Comparison of ENCODE assay signal across 8 mouse cellular contexts in genomic region chr4:56864417-56865001, GRCm38 (mm10). TPM values are rescaled to one million over a fixed set of nuclear protein-coding genes. Genes with fewer than 3 reads are reported as not detected.
DNase-seq lines count a peak whose midpoint lies in the region; ATAC-seq and TF ChIP-seq lines count a peak whose summit lies in the region.

No protein-coding gene starts in this region.

- peak; percentile 50 for ATAC-seq in embryonic facial prominence, embryonic 13.5 days (ENCODE audit: insufficient number of reproducible peaks, insufficient read depth, low FRiP score, low TSS enrichment, low read depth)
- peak; percentile 78 for ATAC-seq in hindbrain, embryonic 11.5 days (ENCODE audit: low FRiP score)

- H3K4me1 ChIP-seq in embryonic facial prominence, embryonic 13.5 days = peaks cover 18% of the 10 kb centered on the region
- no peaks in the 10 kb centered on the region for H3K4me1 ChIP-seq in hindbrain, embryonic 11.5 days (replicated peaks; ENCODE audit: control insufficient read depth, insufficient read depth, low read length)

- H3K9ac ChIP-seq in embryonic facial prominence, embryonic 13.5 days = peak overlapping the region; percentile 87
- peak overlapping the region; percentile 65 for H3K9ac ChIP-seq in hindbrain, embryonic 11.5 days (ENCODE audit: low read depth, low read length)

- peak overlapping the region; percentile 85 for H3K27ac ChIP-seq in embryonic facial prominence, embryonic 13.5 days
- peak overlapping the region; percentile 78 for H3K27ac ChIP-seq in hindbrain, embryonic 11.5 days (ENCODE audit: low read depth, low read length)
- peak overlapping the region; percentile 97 for H3K27ac ChIP-seq in left cerebral cortex, adult 2 months

- TF ChIP-seq CTCF in left cerebral cortex, adult 2 months (IDR thresholded peaks at IDR 0.05) = peak; percentile 11

- H3K36me3 ChIP-seq in embryonic facial prominence, embryonic 13.5 days = no peaks in the 10 kb centered on the region
- H3K36me3 ChIP-seq in hindbrain, embryonic 11.5 days (ENCODE audit: control insufficient read depth, insufficient read depth, low read length) = no peaks in the 10 kb centered on the region

- intact Hi-C loops in gastrocnemius, postnatal 14 days (cut with DNase I; ENCODE audit: low total_unique reads) = no loop called here
- intact Hi-C loops in left cerebral cortex, adult 2 months (cut with DNase I) = loop anchor here (5.0 kb wide), 3 partner anchors 78 to 273 kb away; no protein-coding TSS in a partner anchor

- peak overlapping the region; percentile 91 for H3K4me2 ChIP-seq in embryonic facial prominence, embryonic 13.5 days
- peak overlapping the region; percentile 58 for H3K4me2 ChIP-seq in hindbrain, embryonic 11.5 days (replicated peaks; ENCODE audit: low read depth, low read length)

- WGBS in embryonic facial prominence, embryonic 13.5 days = under 1% methylated on average over 49 of the region's 49 CpGs
- 0% methylated on average over 48 of the region's 49 CpGs for WGBS in hindbrain, embryonic 11.5 days

- H3K9me3 ChIP-seq in embryonic facial prominence, embryonic 13.5 days = no peaks in the 10 kb centered on the region
- no peaks in the 10 kb centered on the region for H3K9me3 ChIP-seq in hindbrain, embryonic 11.5 days (ENCODE audit: control insufficient read depth, low read length)

- H3K27me3 ChIP-seq in embryonic facial prominence, embryonic 13.5 days = no peaks in the 10 kb centered on the region
- H3K27me3 ChIP-seq in hindbrain, embryonic 11.5 days (ENCODE audit: control insufficient read depth, insufficient read depth, low read length) = no peaks in the 10 kb centered on the region

- peak; percentile 11 to 23 for DNase-seq in gastrocnemius, adult 8-10 months (ENCODE audit: low spot score in 2 of 2)
- DNase-seq in gastrocnemius, postnatal 14 days = no peak
- peak; percentile 63 for DNase-seq in NIH3T3 (ENCODE audit: low read depth)
- DNase-seq in hindbrain, embryonic 11.5 days (ENCODE audit: low spot score) = peak; percentile 63
- DNase-seq in left cerebral cortex, adult 2 months (ENCODE audit: extremely low spot score in 1 of 2, low spot score in 2 of 2) = peak; percentile 47 to 61
- DNase-seq in lung, postnatal 25 days (ENCODE audit: low spot score) = peak; percentile 7
- DNase-seq in right cerebral cortex, postnatal 36 days (ENCODE audit: low spot score in 2 of 2) = peak; percentile 35 to 43

- peak overlapping the region; percentile 83 for H3K4me3 ChIP-seq in embryonic facial prominence, embryonic 13.5 days
- H3K4me3 ChIP-seq in hindbrain, embryonic 11.5 days (ENCODE audit: low read depth, low read length) = peak overlapping the region; percentile 59
- peak overlapping the region; percentile 82 for H3K4me3 ChIP-seq in left cerebral cortex, adult 2 months

RNA-seq across cellular contexts. Expression of gene Ctnnal1, which starts 0.5 kb away (rescaled TPM):
- 1 to 10 TPM; 5.8 to 9.6 (median 7.2) TPM for total RNA-seq in gastrocnemius, adult 8-10 months (2022)
- total RNA-seq in gastrocnemius, postnatal 14 days (2021) = 10 to 100 TPM; 10.5 to 12.5 TPM
- polyA plus RNA-seq in embryonic facial prominence, embryonic 13.5 days (2015; fragmentation: Nextera tagmentation; extraction: Ambion mirVana) = 27.7 and 29.0 TPM in 2 replicates
- 22.2 and 25.2 TPM in 2 replicates for polyA plus RNA-seq in hindbrain, embryonic 11.5 days (2014; fragmentation: Nextera tagmentation; extraction: Ambion mirVana)
- 10 to 100 TPM; 19.9 to 20.2 TPM for total RNA-seq in left cerebral cortex, adult 2 months (2021)
